Mouse (Mus musculus): Measurements from ENCODE around the gene Hyal3. TPM values are rescaled to one million over a fixed set of nuclear protein-coding genes. Genes with fewer than 3 reads are reported as not detected.
"Not testable (repeated sequence)": the region's sequence is repeated elsewhere in the genome, so short reads cannot be mapped to it uniquely, and the experiment has no call there.

Gene Hyal3
- polyA plus RNA-seq, 1 experiment from 2014 or later: 1.1 TPM

- H3K27me3 ChIP-seq (replicated peaks): no peaks in the 10 kb centered on the region
- peaks cover 61% of the 10 kb centered on the region for H3K4me1 ChIP-seq
- H3K36me3 ChIP-seq: no peaks in the 10 kb centered on the region
- no peaks in the 10 kb centered on the region for H3K9me3 ChIP-seq
- peak overlapping the region; percentile 95 for H3K4me2 ChIP-seq
- H3K27ac ChIP-seq: peak overlapping the region; percentile 82
- peak overlapping the region; percentile 57 for H3K9ac ChIP-seq
- WGBS: 15% methylated on average over 8 of the region's 8 CpGs
- no peak for ATAC-seq (ENCODE audit: insufficient read depth, low FRiP score, low read depth)
- peak overlapping the region; percentile 55 for H3K4me3 ChIP-seq (replicated peaks)
Measured at GRCm38 (mm10) chr9:107551890-107552355, 28.7 kb upstream of the Hyal3 start.

- H3K9me3 ChIP-seq: no peaks in the 10 kb centered on the region
- H3K9ac ChIP-seq: no peak overlapping the region
- peak overlapping the region; percentile 82; the same call in 1 of the 2 replicates for H3K27ac ChIP-seq
- H3K36me3 ChIP-seq: peaks cover 5% of the 10 kb centered on the region
- H3K4me1 ChIP-seq: peaks cover 57% of the 10 kb centered on the region
- no peaks in the 10 kb centered on the region for H3K27me3 ChIP-seq (replicated peaks)
- ATAC-seq (ENCODE audit: insufficient read depth, low FRiP score, low read depth): no peak
- 76% methylated on average over 5 of the region's 5 CpGs for WGBS
- H3K4me3 ChIP-seq (replicated peaks): peak overlapping the region; percentile 55
- peak overlapping the region; percentile 95 for H3K4me2 ChIP-seq
Measured at GRCm38 (mm10) chr9:107552690-107553393, 27.8 kb upstream of the Hyal3 start.

DNA sequence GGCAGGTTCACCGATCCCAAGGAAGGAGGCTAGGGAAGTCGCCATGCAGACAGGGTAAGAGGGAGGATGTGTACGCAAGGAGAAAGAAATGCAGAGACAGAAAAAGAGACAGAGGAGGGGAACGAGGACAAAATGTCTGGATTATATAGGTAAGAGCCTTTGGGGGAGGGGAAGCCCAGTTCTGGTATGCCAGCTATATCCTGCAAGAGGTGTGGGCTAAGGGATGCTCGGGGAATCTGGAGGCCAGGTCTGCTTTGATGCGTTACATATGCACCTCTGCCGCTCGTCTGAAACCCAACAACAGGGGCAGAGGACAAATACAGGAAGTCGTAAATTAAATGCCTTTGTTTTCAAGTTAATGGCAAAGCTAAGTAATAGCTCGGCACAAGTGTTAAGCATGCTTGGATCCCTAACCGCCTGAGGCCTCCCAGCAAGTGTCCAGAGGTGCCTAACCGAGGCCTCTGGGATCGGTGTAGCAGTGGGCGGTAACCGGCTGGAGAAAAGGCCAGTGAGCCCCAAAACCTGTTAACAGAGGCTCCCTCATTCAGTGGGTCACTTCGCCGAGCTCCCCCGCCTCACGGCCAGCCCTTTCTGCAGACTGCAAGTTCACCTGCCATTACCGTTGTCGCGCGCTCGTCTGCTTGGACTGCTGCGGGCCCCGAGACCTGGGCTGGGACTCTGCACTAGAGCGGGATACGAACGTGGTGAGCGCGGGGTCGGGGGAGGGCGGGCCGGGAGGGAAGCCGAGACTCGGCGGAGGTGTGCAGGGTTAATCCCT lies 26.9 kb upstream of the Hyal3 start:
- Histone ChIP-seq H3K4me1 (peaks cover 57% of the 10 kb centered on the region), H3K9ac (peak overlapping the region; percentile 42; the same call in 1 of the 2 replicates), H3K4me3 (replicated peaks) (peak overlapping the region; percentile 63), H3K27me3 (replicated peaks) (no peaks in the 10 kb centered on the region), H3K4me2 (peak overlapping the region; percentile 95), H3K9me3 (no peaks in the 10 kb centered on the region), H3K27ac (peak overlapping the region; percentile 82), H3K36me3 (peaks cover 14% of the 10 kb centered on the region)
- peak; percentile 20 for ATAC-seq (ENCODE audit: insufficient read depth, low FRiP score, low read depth)
- WGBS: 6% methylated on average over 37 of the region's 37 CpGs

DNA sequence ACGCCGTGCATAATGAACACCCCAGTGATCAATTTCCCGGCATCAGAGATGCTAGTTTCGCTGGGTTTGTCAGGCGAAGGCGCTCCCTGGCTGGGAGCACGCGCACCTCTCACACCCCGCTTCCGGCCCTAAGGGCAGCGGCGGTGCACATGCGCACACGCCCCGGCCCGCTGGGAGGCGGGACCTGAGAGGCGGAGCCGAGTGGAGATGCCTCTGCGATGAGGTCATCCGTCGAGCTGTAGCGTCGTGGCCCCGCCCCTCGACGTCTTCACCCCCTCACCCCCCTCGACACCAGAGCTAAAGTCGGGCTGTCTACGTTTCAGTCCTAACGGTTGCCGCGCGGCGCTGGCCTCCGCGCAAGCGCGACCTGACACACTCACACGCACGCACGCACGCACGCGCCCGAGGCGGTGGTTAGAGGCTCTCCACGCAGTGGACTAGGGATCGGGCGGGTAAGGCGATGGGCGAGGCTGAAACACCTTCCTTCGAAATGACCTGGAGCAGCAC lies 26.2 kb upstream of the Hyal3 start:
- Histone ChIP-seq H3K4me1 (peaks cover 57% of the 10 kb centered on the region), H3K27ac (peak overlapping the region; percentile 94), H3K4me2 (peak overlapping the region; percentile 95), H3K9me3 (no peaks in the 10 kb centered on the region), H3K4me3 (replicated peaks) (peak overlapping the region; percentile 63), H3K9ac (peak overlapping the region; percentile 79), H3K36me3 (peaks cover 20% of the 10 kb centered on the region), H3K27me3 (replicated peaks) (no peaks in the 10 kb centered on the region)
- peak; percentile 88 for ATAC-seq (ENCODE audit: insufficient read depth, low FRiP score, low read depth)
- WGBS: under 1% methylated on average over 53 of the region's 53 CpGs

GRCm38 (mm10) chr9:107555031-107555457 lies 25.6 kb upstream of the Hyal3 start:
- Histone ChIP-seq H3K27me3 (replicated peaks) (no peaks in the 10 kb centered on the region), H3K36me3 (peaks cover 27% of the 10 kb centered on the region), H3K4me2 (peak overlapping the region; percentile 72), H3K4me1 (peaks cover 55% of the 10 kb centered on the region), H3K9ac (peak overlapping the region; percentile 79), H3K9me3 (no peaks in the 10 kb centered on the region), H3K4me3 (replicated peaks) (peak overlapping the region; percentile 63), H3K27ac (peak overlapping the region; percentile 94)
- ATAC-seq (ENCODE audit: insufficient read depth, low FRiP score, low read depth): peak; percentile 7
- 0% methylated on average over 23 of the region's 23 CpGs for WGBS

DNA sequence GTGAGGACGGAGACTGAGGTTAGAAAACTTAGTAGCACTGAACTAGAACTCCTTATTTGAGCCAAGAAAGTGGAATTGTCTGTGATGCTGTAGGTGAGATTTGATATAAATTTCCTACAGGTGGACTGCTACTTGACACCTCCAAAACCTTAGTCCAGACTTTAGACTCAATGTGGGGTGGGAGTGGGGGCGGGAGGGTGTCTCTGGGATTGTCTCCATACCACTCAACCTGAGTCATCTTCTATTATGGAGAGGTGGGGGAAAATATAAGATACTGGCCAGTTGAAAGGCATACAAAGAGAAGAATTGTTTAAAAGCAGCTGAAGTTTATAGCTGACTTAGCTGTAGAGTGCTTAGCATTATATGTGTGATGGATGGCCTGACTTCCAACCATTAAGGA lies 24.9 kb upstream of the Hyal3 start:
- peak overlapping the region; percentile 79 for H3K9ac ChIP-seq
- H3K27me3 ChIP-seq (replicated peaks): no peaks in the 10 kb centered on the region
- WGBS: 41% methylated on average over 2 of the region's 2 CpGs
- peaks cover 33% of the 10 kb centered on the region for H3K36me3 ChIP-seq
- ATAC-seq (ENCODE audit: insufficient read depth, low FRiP score, low read depth): no peak
- H3K9me3 ChIP-seq: no peaks in the 10 kb centered on the region
- H3K4me1 ChIP-seq: peaks cover 48% of the 10 kb centered on the region
- peak overlapping the region; percentile 63 for H3K4me3 ChIP-seq (replicated peaks)
- H3K4me2 ChIP-seq: peak overlapping the region; percentile 72
- H3K27ac ChIP-seq: peak overlapping the region; percentile 94

- peak overlapping the region; percentile 72 for H3K4me2 ChIP-seq
- WGBS: 66% methylated on average over 3 of the region's 3 CpGs
- no peak for ATAC-seq (ENCODE audit: insufficient read depth, low FRiP score, low read depth)
- peaks cover 40% of the 10 kb centered on the region for H3K36me3 ChIP-seq
- H3K27me3 ChIP-seq (replicated peaks): no peaks in the 10 kb centered on the region
- peak overlapping the region; percentile 41; the same call in 1 of the 2 replicates for H3K27ac ChIP-seq
- peaks cover 42% of the 10 kb centered on the region for H3K4me1 ChIP-seq
- H3K9me3 ChIP-seq: no peaks in the 10 kb centered on the region
- no peak overlapping the region for H3K9ac ChIP-seq
- peak overlapping the region; percentile 63 for H3K4me3 ChIP-seq (replicated peaks)
Measured at GRCm38 (mm10) chr9:107556346-107556745, 24.3 kb upstream of the Hyal3 start.

GRCm38 (mm10) chr9:107563029-107563581 lies 17.5 kb upstream of the Hyal3 start, which contains the start of gene Tusc2:
Tusc2 (plus strand) TSS chr9:107563255.
- peak; percentile 94 for ATAC-seq (ENCODE audit: insufficient read depth, low FRiP score, low read depth)
- H3K9ac ChIP-seq: peak within 1 kb of the TSS; percentile 58
- peak within 1 kb of the TSS; percentile 78 for H3K4me2 ChIP-seq
- peaks cover 49% of the 10 kb centered on the region for H3K36me3 ChIP-seq
- H3K27me3 ChIP-seq (replicated peaks): no peaks in the 10 kb centered on the region
- peak within 1 kb of the TSS; percentile 73 for H3K4me3 ChIP-seq (replicated peaks)
- 0% methylated on average over 46 of the region's 46 CpGs for WGBS
- no peaks in the 10 kb centered on the region for H3K9me3 ChIP-seq
- H3K27ac ChIP-seq: peak within 1 kb of the TSS; percentile 46; the same call in 1 of the 2 replicates
- H3K4me1 ChIP-seq: peaks cover 34% of the 10 kb centered on the region

GRCm38 (mm10) chr9:107565556-107565955 lies 15.1 kb upstream of the Hyal3 start:
- WGBS: 51% methylated on average over 5 of the region's 5 CpGs
- H3K27me3 ChIP-seq (replicated peaks); H3K9me3 ChIP-seq; H3K4me3 ChIP-seq (replicated peaks); H3K9ac ChIP-seq; ATAC-seq (ENCODE audit: insufficient read depth, low FRiP score, low read depth): not testable (repeated sequence)
- Histone ChIP-seq H3K27ac (peak overlapping the region; percentile 91), H3K4me2 (peak overlapping the region; percentile 21), H3K36me3 (peaks cover 25% of the 10 kb centered on the region), H3K4me1 (peaks cover 46% of the 10 kb centered on the region)

- WGBS: 49% methylated on average over 15 of the region's 15 CpGs
- Histone ChIP-seq H3K27ac (peak overlapping the region; percentile 91), H3K9me3 (no peaks in the 10 kb centered on the region), H3K36me3 (peaks cover 19% of the 10 kb centered on the region), H3K4me3 (replicated peaks) (no peak overlapping the region), H3K4me2 (peak overlapping the region; percentile 9; the same call in 1 of the 2 replicates), H3K9ac (no peak overlapping the region), H3K27me3 (replicated peaks) (no peaks in the 10 kb centered on the region), H3K4me1 (peaks cover 52% of the 10 kb centered on the region)
- ATAC-seq (ENCODE audit: insufficient read depth, low FRiP score, low read depth): no peak
Measured at GRCm38 (mm10) chr9:107566041-107566709, 14.4 kb upstream of the Hyal3 start.

DNA sequence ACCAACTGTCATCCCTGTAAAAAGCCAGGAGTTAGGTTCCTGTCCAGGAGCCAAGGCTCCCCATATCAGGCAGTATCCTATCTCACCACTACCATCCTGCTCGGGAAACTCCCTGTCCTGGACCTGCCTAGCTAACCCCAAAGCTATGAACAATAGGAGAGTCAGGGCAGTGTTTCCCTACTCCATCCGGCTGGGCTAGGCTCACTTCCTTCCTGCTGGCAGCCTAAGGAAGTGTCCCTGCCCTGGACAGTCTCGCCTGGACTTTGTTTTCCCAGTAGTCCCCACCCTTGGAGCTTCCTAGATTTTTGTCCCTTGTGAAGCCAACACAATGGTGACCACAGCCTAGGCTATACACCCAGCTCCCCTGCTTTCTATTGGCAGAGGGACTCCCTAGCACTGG lies 13.8 kb upstream of the Hyal3 start:
- H3K27ac ChIP-seq: peak overlapping the region; percentile 91
- WGBS: 50% methylated on average over 3 of the region's 3 CpGs
- peaks cover 57% of the 10 kb centered on the region for H3K4me1 ChIP-seq
- no peaks in the 10 kb centered on the region for H3K27me3 ChIP-seq (replicated peaks)
- peak overlapping the region; percentile 74 for H3K4me2 ChIP-seq
- H3K9me3 ChIP-seq: no peaks in the 10 kb centered on the region
- no peak overlapping the region for H3K4me3 ChIP-seq (replicated peaks)
- ATAC-seq (ENCODE audit: insufficient read depth, low FRiP score, low read depth): no peak
- peaks cover 17% of the 10 kb centered on the region for H3K36me3 ChIP-seq
- no peak overlapping the region for H3K9ac ChIP-seq

Measured in stomach, embryonic 15.5 days (tissue).